Mouse (Mus musculus) c-Kit-positive CD71-positive TER-119-negative erythroid progenitor cells, embryonic 14.5 days (primary cell): ENCODE data around the gene Majin.

ENCODE experiments used
- DNase-seq: peaks from one replicate; pipeline ENCODE4 v3.0.0-alpha.2; 2013; ENCODE audit warnings: low read depth

The Majin gene

GRCm38 (mm10) chr19:6230411-6230810 lies 46.2 kb downstream of the Majin start:
- DNase-seq = no peak

- DNase-seq = no peak
These were observed 46.8 kb downstream of the Majin start for GRCm38 (mm10) chr19:6231036-6231435.

GRCm38 (mm10) chr19:6233647-6234046 lies 49.5 kb downstream of the Majin start:
- no peak for DNase-seq

GRCm38 (mm10) chr19:6234337-6235083 lies 50.3 kb downstream of the Majin start:
- no peak for DNase-seq

- DNase-seq = peak; percentile 91
These were observed 51.2 kb downstream of the Majin start, which contains the start of gene Ppp2r5b for GRCm38 (mm10) chr19:6235084-6236052. TSS of gene Ppp2r5b (minus strand) at chr19:6235872.

GRCm38 (mm10) chr19:6236053-6236441 lies 51.9 kb downstream of the Majin start:
- peak; percentile 81 for DNase-seq

GRCm38 (mm10) chr19:6236842-6237241 lies 52.7 kb downstream of the Majin start:
- DNase-seq = no peak

GRCm38 (mm10) chr19:6238740-6239139 lies 54.6 kb downstream of the Majin start:
- DNase-seq = no peak

GRCm38 (mm10) chr19:6240136-6240535 lies 55.9 kb downstream of the Majin start:
- DNase-seq = peak; percentile 46

GRCm38 (mm10) chr19:6240725-6241124 lies 56.5 kb downstream of the Majin start:
- DNase-seq = no peak

- DNase-seq = peak; percentile 99
These were observed 57.3 kb downstream of the Majin start, which contains the start of gene Atg2a for GRCm38 (mm10) chr19:6241274-6242107. TSS of gene Atg2a (plus strand) at chr19:6241668.

- DNase-seq = peak; percentile 46
These were observed 58.1 kb downstream of the Majin start for GRCm38 (mm10) chr19:6242281-6242680.

- DNase-seq = no peak
These were observed 59.0 kb downstream of the Majin start for GRCm38 (mm10) chr19:6243226-6243625.

GRCm38 (mm10) chr19:6245806-6246205 lies 61.6 kb downstream of the Majin start:
- DNase-seq = no peak

GRCm38 (mm10) chr19:6247526-6248300 lies 63.5 kb downstream of the Majin start:
- DNase-seq = no peak

GRCm38 (mm10) chr19:6253021-6253420 lies 68.8 kb downstream of the Majin start:
- DNase-seq = no peak

- no peak for DNase-seq
These were observed 76.2 kb downstream of the Majin start for GRCm38 (mm10) chr19:6260428-6260827.

- no peak for DNase-seq
These were observed 76.8 kb downstream of the Majin start for GRCm38 (mm10) chr19:6260946-6261345.

- no peak for DNase-seq
These were observed 77.2 kb downstream of the Majin start for GRCm38 (mm10) chr19:6261379-6261778.

- no peak for DNase-seq
These were observed 78.0 kb downstream of the Majin start for GRCm38 (mm10) chr19:6262222-6262621.

- DNase-seq = no peak
These were observed 78.7 kb downstream of the Majin start for GRCm38 (mm10) chr19:6262839-6263433.
